Mouse (Mus musculus) cerebellum, adult 18-20 months (tissue): ENCODE measurements around the gene Tead2.

Source experiments
- DNase-seq, 2 experiments: peaks; one replicate each; pipeline ENCODE4 v3.0.0; 2021

Gene Tead2

DNA sequence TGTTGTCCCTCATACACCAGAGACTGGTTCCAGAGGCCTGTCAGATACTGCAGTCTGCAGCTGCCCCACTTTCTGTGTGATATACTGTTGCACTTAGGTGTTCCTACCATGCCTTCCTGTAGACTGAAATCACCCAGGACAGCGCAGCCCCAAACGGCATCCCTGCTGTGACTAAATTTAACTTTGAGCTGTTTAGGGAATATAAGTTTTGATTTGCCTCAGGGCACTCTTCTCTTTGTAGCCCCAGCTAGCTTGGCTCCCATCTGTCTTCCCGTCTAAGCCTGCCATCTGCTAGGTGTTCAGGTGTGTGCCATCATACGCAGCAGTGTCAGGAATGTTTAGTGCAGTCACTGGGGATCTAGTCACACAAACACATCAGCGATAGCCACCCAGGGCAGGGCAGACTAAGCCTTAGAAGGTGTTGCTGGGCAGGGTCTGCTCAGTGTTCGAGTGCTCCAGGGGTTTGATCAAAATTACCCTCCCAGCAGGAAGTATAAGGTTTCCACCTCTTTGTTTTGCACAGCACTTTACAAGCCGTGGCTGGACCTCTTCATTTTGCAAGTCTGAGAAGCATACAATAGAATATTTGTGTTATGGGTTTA, 47.6 kb downstream of the Tead2 start:
- DNase-seq = no peak

DNA sequence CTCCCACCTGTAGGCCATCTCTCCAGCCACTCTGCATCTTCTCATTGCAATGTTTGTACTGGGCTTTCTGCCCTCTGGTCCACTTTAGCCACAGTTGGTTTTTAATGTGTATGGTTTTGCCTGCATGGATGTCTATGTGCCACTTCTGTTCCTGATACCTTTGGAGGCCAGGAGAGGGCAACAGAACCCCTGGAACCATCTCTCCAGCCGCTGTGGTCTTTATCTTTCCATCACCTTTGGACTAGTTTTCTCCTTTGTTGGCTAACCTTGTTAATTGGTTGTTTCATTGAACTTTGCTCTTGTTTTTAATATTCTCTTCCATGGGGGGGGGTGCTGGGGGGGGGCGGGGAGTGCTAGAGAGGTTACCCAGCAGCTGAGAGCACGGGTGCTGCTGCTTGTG, 48.8 kb downstream of the Tead2 start:
- DNase-seq = no peak

DNA sequence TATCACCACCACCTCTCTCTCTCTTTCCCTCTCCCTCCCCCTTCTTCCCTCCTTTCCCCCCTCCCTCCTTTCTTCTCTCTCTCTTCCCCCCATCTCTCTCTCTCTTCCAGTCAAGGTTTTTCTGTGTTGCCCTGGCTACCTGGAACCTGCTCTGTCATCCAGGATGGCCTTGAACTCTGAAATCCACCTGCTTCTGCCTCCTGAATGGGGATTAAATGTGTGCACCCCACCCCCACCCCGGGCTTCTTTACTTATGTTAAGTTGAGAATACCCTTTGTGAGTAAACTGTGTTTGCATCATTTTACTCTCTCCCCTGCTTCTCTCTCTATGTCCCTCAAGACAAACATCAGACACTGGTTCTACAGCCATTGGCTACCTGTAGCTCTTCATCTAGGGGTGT, 50.0 kb downstream of the Tead2 start:
- no peak for DNase-seq

GRCm38 (mm10) chr7:45272786-45273412, 57.3 kb downstream of the Tead2 start:
- no peak for DNase-seq

DNA sequence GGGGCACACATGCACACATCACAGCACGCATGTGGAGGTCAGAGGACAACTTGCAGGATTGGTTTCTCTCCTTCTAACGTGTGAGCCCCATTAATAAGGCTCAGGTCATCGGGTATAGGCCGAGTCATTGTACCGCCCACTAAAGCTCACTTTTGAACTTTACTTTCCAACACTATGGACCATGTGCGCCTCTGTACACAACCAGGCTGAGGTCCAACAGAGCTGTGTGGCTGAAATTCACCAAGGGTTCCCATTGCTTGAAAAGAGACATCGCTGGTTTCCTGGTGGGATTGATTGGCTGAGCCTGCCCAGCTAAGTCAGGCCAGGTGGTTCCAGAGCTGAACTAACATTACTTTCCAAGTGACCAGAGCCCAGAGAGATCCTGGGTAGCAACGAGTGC, 58.1 kb downstream of the Tead2 start:
- no peak for DNase-seq

DNA sequence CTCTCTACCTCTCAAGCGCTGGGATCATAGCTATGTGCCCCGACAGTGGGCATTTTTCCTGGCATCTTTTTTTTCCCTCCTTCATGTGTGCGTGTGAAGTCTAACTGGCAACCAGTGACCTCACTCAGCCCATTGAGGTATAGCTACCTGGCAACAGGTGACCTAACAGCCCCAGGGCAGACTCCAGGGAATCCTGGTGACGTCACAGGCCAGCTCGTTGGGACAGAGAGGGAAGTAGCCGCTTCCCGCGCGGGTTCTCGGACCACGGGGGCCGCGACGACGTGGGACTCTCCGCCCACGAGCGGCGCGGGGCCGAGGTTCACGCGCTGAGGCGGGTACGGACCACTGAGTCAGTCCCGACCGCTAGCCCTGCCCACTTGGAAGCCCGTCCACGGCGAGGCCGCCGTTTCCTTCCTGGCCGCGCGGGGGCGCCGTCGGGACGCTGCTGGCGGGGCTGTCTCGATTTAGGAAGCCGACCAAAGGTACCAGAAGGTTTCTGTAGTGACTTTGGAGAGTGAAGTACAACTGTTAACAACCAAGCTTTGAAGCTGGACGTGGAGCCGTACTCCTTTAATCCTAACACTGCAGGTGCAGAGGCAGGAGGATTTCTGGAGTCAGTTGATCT, 61.7 kb downstream of the Tead2 start, which contains the start of gene Slc6a21:
Gene Slc6a21 (plus strand): TSS at position 378 of the 625 bp plus-strand sequence.
- DNase-seq = peak; percentile 65 to 84
